Mouse (Mus musculus) brain, adult 2 months (tissue): ENCODE measurements around the gene Dnah3.

Experiments used
- DNase-seq: peaks from one replicate; pipeline ENCODE4 v3.0.0; 2011; ENCODE audit warnings: low read depth, low spot score

The Dnah3 gene

GRCm38 (mm10) chr7:119875776-119876440 lies 219.2 kb downstream of the Dnah3 start:
- peak; percentile 90 for DNase-seq

- no peak for DNase-seq
Observed at GRCm38 (mm10) chr7:119873050-119873449, 222.0 kb downstream of the Dnah3 start.
